Mouse (Mus musculus) mouse embryonic stem cell (cell line): ENCODE results near the gene Tmem59l.

ENCODE experiments used
- in situ Hi-C, 2 experiments: fragments of 300-500 bp; cut with MboI; formaldehyde crosslinking; loops; 1 replicate in 1 of 2; 3 replicates in 1 of 2; pipeline ENCODE4 v1.14.3; 2019 to 2020; ENCODE audit warnings: low sequenced_read_pairs in 2 of 2, low pct_unique_long_range_greater_than_20kb in 1 of 2, mixed read lengths in 1 of 2; ENCODE audit not compliant: unreplicated experiment in 1 of 2

Gene Tmem59l

GRCm38 (mm10) chr8:70441565-70441964 lies 45.6 kb downstream of the Tmem59l start:
- in situ Hi-C loops, result no loop called here

GRCm38 (mm10) chr8:70440246-70440645 lies 46.9 kb downstream of the Tmem59l start:
- in situ Hi-C loops, result no loop called here

GRCm38 (mm10) chr8:70439848-70440179 lies 47.3 kb downstream of the Tmem59l start:
- in situ Hi-C loops, result no loop called here

GRCm38 (mm10) chr8:70439055-70439847 lies 47.9 kb downstream of the Tmem59l start, which contains the start of gene Crtc1:
TSS of gene Crtc1 (minus strand) at chr8:70439579.
- in situ Hi-C loops, result no loop called here

- in situ Hi-C loops, result no loop called here
Observed at GRCm38 (mm10) chr8:70438423-70438822, 48.7 kb downstream of the Tmem59l start.

GRCm38 (mm10) chr8:70435156-70435555 lies 52.0 kb downstream of the Tmem59l start:
- in situ Hi-C loops, result no loop called here
